Mouse (Mus musculus) CH12.LX (cell line): ENCODE results near the gene Slc4a2. TPM values are rescaled to one million over a fixed set of nuclear protein-coding genes. Genes with fewer than 3 reads are reported as not detected.
A peak's percentile ranks its signal among the peaks of the same experiment; 100 is the strongest.

Experiments used
- DNase-seq: peaks from one replicate; pipeline ENCODE4 v3.0.0-alpha.2; 2013; ENCODE audit errors: extremely low read depth
- H3K27ac ChIP-seq: 2 replicates; pipeline ENCODE4 v1.5.1; 2012; ENCODE audit warnings: low read depth, mild to moderate bottlenecking, control low read depth, moderate library complexity; ENCODE audit not compliant: insufficient read depth
- H3K27me3 ChIP-seq: replicated peaks from 2 replicates; pipeline ENCODE3; 2012; ENCODE audit warnings: inconsistent platforms
- H3K36me3 ChIP-seq, 2 experiments: replicated peaks in 1 of 2; 2 replicates each; pipeline versions ENCODE3 to v1.6.1; 2012; ENCODE audit warnings: inconsistent platforms in 1 of 2, low read length in 1 of 2, mild to moderate bottlenecking in 1 of 2, mixed read lengths in 1 of 2, moderate library complexity in 1 of 2; ENCODE audit not compliant: control insufficient read depth in 1 of 2, insufficient read depth in 1 of 2
- H3K4me1 ChIP-seq, 2 experiments: 2 replicates each; pipeline ENCODE4 v1.6.1; 2012; ENCODE audit warnings: inconsistent platforms in 1 of 2, moderate library complexity in 1 of 2; ENCODE audit not compliant: insufficient read depth in 2 of 2, control insufficient read depth in 1 of 2
- H3K4me2 ChIP-seq: 2 replicates; pipeline ENCODE4 v1.6.1; 2012; ENCODE audit warnings: low read depth, mild to moderate bottlenecking, control low read depth; ENCODE audit not compliant: poor library complexity, insufficient read depth, severe bottlenecking
- H3K4me3 ChIP-seq, 3 experiments: fragments of 150-350 bp in 1 of 3; sonication (generic) in 1 of 3; replicated peaks in 1 of 3; 2 replicates each; pipeline versions ENCODE3 to v1.5.1; 2011 to 2012; ENCODE audit warnings: low read depth in 2 of 3, low read length in 2 of 3, mild to moderate bottlenecking in 2 of 3, moderate library complexity in 2 of 3, control low read depth in 1 of 3, improper control_type of control experiment in 1 of 3, inconsistent platforms in 1 of 3, mixed read lengths in 1 of 3; ENCODE audit not compliant: poor library complexity in 1 of 3
- H3K79me2 ChIP-seq: replicated peaks from 2 replicates; pipeline ENCODE4 v1.6.1; 2012; ENCODE audit warnings: mild to moderate bottlenecking, moderate library complexity; ENCODE audit not compliant: control insufficient read depth, poor library complexity, insufficient read depth, severe bottlenecking; ENCODE audit errors: extremely low read depth
- H3K9ac ChIP-seq: 2 replicates; pipeline ENCODE4 v1.6.1; 2012; ENCODE audit warnings: low read depth, mild to moderate bottlenecking, control low read depth, moderate library complexity; ENCODE audit not compliant: insufficient read depth
- H3K9me3 ChIP-seq: replicated peaks from 2 replicates; pipeline ENCODE3; 2012; ENCODE audit warnings: low read length, inconsistent platforms, mixed read lengths
- CHD2 ChIP-seq: IDR thresholded peaks from 2 replicates; pipeline ENCODE4 v1.6.1; 2011; ENCODE audit warnings: low read length, improper control_type of control experiment
- CTCF ChIP-seq, 2 experiments: IDR thresholded peaks in 1 of 2; conservative IDR thresholded peaks in 1 of 2; 2 replicates each; pipeline ENCODE4 v1.5.1; 2011 to 2012; ENCODE audit warnings: low read depth in 2 of 2, low read length in 2 of 2, improper control_type of control experiment in 1 of 2, inconsistent platforms in 1 of 2, mild to moderate bottlenecking in 1 of 2, moderate library complexity in 1 of 2
- ETS1 ChIP-seq: conservative IDR thresholded peaks from 2 replicates; pipeline ENCODE4 v1.6.1; 2012; ENCODE audit warnings: low read depth, mild to moderate bottlenecking, inconsistent platforms, low read length, improper control_type of control experiment, moderate library complexity
- HCFC1 ChIP-seq: IDR thresholded peaks from 2 replicates; pipeline ENCODE4 v1.6.1; 2012; ENCODE audit warnings: low read depth, mild to moderate bottlenecking, inconsistent platforms, low read length, improper control_type of control experiment
- JUND ChIP-seq: conservative IDR thresholded peaks from 2 replicates; pipeline ENCODE4 v1.6.1; 2011; ENCODE audit warnings: low read depth, low read length, improper control_type of control experiment
- MAFK ChIP-seq: IDR thresholded peaks from 2 replicates; pipeline ENCODE4 v1.6.1; 2011; ENCODE audit warnings: low read length, improper control_type of control experiment; ENCODE audit not compliant: insufficient replicate concordance
- MAX ChIP-seq: IDR thresholded peaks from 2 replicates; pipeline ENCODE4 v1.6.1; 2011; ENCODE audit warnings: low read length, improper control_type of control experiment
- MAZ ChIP-seq: IDR thresholded peaks from 2 replicates; pipeline ENCODE4 v1.6.1; 2012; ENCODE audit warnings: low read depth, mild to moderate bottlenecking, inconsistent platforms, low read length, improper control_type of control experiment, moderate library complexity
- MXI1 ChIP-seq: IDR thresholded peaks from 2 replicates; pipeline ENCODE4 v1.6.1; 2011; ENCODE audit warnings: mild to moderate bottlenecking, low read depth, low read length, improper control_type of control experiment
- MYC ChIP-seq: IDR thresholded peaks from 2 replicates; pipeline ENCODE4 v1.6.1; 2011; ENCODE audit warnings: low read depth, mild to moderate bottlenecking, improper control_type of control experiment, low read length
- NELFE ChIP-seq: IDR thresholded peaks from 2 replicates; pipeline ENCODE4 v1.6.1; 2011; ENCODE audit warnings: low read depth, low read length, improper control_type of control experiment
- POLR2A ChIP-seq: IDR thresholded peaks from 2 replicates; pipeline ENCODE4 v1.6.1; 2011; ENCODE audit warnings: low read depth, mild to moderate bottlenecking, improper control_type of control experiment, low read length
- POLR2AphosphoS2 ChIP-seq: IDR thresholded peaks from 2 replicates; pipeline ENCODE4 v1.6.1; 2011; ENCODE audit warnings: low read depth, low read length, improper control_type of control experiment
- SIN3A ChIP-seq: IDR thresholded peaks from 2 replicates; pipeline ENCODE4 v1.6.1; 2012; ENCODE audit warnings: low read length, improper control_type of control experiment, inconsistent platforms
- TBP ChIP-seq: conservative IDR thresholded peaks from 2 replicates; pipeline ENCODE4 v1.6.1; 2011; ENCODE audit warnings: low read depth, low read length, improper control_type of control experiment
- TCF12 ChIP-seq: IDR thresholded peaks from 2 replicates; pipeline ENCODE4 v1.6.1; 2014; ENCODE audit warnings: low read depth, mild to moderate bottlenecking, inconsistent platforms, low read length, improper control_type of control experiment
- UBTF ChIP-seq: IDR thresholded peaks from 2 replicates; pipeline ENCODE4 v1.6.1; 2012; ENCODE audit warnings: low read depth, mild to moderate bottlenecking, inconsistent platforms, low read length, improper control_type of control experiment, moderate library complexity
- USF1 ChIP-seq: IDR thresholded peaks from 2 replicates; pipeline ENCODE4 v1.6.1; 2014; ENCODE audit warnings: low read depth, mild to moderate bottlenecking, inconsistent platforms, low read length, improper control_type of control experiment
- ZKSCAN1 ChIP-seq: IDR thresholded peaks from 2 replicates; pipeline ENCODE4 v1.6.1; 2012; ENCODE audit warnings: low read depth, inconsistent platforms, low read length, improper control_type of control experiment, borderline replicate concordance
- dilution Hi-C: fragments of 300-500 bp; cut with MboI; formaldehyde crosslinking; loops from 2 replicates; pipeline ENCODE4 v1.14.3; 2020; ENCODE audit warnings: low sequenced_read_pairs; ENCODE audit not compliant: extremely low pct_unique_long_range_greater_than_20kb, extremely low pct_ligation_motif_present
- in situ Hi-C: fragments of 300-500 bp; cut with MboI; formaldehyde crosslinking; loops from 3 replicates; pipeline ENCODE4 v1.14.3; 2019; ENCODE audit warnings: low sequenced_read_pairs, low pct_ligation_motif_present, low pct_unique_long_range_greater_than_20kb, mixed read lengths
- polyA plus RNA-seq: library from polyadenylated mRNA; unstranded; fragments of >175 nt; gene quantifications from 2 replicates; pipeline ENCODE4 v1.2.1, GENCODE M21; 2012; ENCODE audit warnings: low read depth; ENCODE audit not compliant: insufficient read length
- total RNA-seq, 2 experiments: library from RNA; depleted of rRNA; stranded (reverse); fragments of 300-350 nt in 1 of 2; fragments of >200 nt in 1 of 2; gene quantifications; 2 replicates each; pipeline ENCODE4 v1.2.3; 2012 to 2014

Slc4a2 gene
- total and polyA plus RNA-seq, 3 experiments = 12.9 to 27.2 (median 18.6) TPM

GRCm38 (mm10) chr5:24481647-24482046, 58.0 kb downstream of the Slc4a2 start:
- no peak overlapping the region for H3K4me2 ChIP-seq
- dilution Hi-C loops = no loop called here
- peak; percentile 40 for DNase-seq
- no peaks in the 10 kb centered on the region for H3K27me3 ChIP-seq
- no peak overlapping the region for H3K9ac ChIP-seq
- no peak overlapping the region for H3K4me3 ChIP-seq
- H3K79me2 ChIP-seq = no peaks in the 10 kb centered on the region
- in situ Hi-C loops = no loop called here
- H3K4me1 ChIP-seq = no peaks in the 10 kb centered on the region
- peaks cover 58 to 97% of the 10 kb centered on the region in 2 experiments for H3K36me3 ChIP-seq
- no peak overlapping the region for H3K27ac ChIP-seq
- no peaks in the 10 kb centered on the region for H3K9me3 ChIP-seq
- TF ChIP-seq CTCF (conservative IDR thresholded peaks at IDR 0.05 in 1 of 2, IDR thresholded peaks at IDR 0.05 in 1 of 2; ENCODE audit: low read depth in 2 of 2, low read length in 2 of 2) (peak; percentile 37 to 58; a peak in 3 of 4 replicates), SIN3A (no peak), JUND (no peak)

DNA sequence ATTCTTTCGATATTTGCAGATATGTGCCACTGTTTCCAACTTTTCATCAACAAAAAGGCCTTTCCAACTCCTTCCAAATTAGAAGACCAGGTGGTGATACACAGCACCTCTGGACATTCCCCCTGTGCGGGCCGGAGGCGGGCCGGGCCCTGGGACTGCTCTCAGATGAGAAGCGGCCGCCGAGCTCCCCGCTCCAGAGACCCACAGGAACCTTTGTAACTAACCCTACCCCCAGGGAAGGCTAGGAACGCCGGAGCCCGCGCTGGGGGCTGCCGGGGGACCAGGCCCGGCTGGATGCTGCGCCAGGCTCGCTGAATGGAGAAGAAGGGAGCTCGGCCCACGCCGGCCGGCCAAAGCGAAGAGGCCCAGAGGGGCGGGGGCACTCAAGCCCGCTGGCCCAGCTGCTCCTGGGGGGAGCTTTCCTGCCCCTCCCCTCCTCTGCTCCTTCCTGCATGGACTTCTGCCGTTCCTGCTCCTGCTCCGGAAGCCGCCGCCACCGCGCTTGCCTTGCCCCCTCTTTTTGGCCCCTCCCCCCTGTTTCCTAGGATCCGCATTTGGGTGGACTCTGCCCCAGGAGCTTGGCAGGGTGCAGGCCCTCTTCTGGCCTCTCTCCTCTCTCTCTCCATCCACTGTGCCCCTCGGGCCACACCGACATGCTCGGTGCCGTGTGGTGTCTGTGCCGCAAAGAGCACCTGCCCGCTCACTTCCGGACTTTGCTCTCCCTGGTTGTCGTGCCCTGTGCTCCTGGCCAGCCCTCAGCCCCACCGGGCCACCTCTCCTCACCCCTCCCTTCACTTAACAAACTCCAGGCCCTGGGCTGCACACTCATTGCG, 58.8 kb downstream of the Slc4a2 start:
- in situ Hi-C loops (no loop called here), dilution Hi-C loops (no loop called here)
- Histone ChIP-seq H3K4me2 (no peak overlapping the region), H3K9me3 (no peaks in the 10 kb centered on the region), H3K27ac (no peak overlapping the region), H3K9ac (no peak overlapping the region), H3K4me3 (no peak overlapping the region), H3K36me3 (peaks cover 57 to 97% of the 10 kb centered on the region in 2 experiments), H3K79me2 (no peaks in the 10 kb centered on the region), H3K27me3 (no peaks in the 10 kb centered on the region), H3K4me1 (no peaks in the 10 kb centered on the region)
- no peak for TF ChIP-seq TBP
- TF ChIP-seq NELFE = no peak
- no peak for TF ChIP-seq MYC
- no peak for TF ChIP-seq CTCF (conservative IDR thresholded peaks at IDR 0.05 in 1 of 2, IDR thresholded peaks at IDR 0.05 in 1 of 2; ENCODE audit: low read depth in 2 of 2, low read length in 2 of 2)
- no peak for TF ChIP-seq SIN3A
- no peak for TF ChIP-seq MAX
- TF ChIP-seq JUND = no peak
- no peak for TF ChIP-seq CHD2
- no peak for TF ChIP-seq MAZ
- TF ChIP-seq POLR2A = no peak
- TF ChIP-seq UBTF = no peak
- TF ChIP-seq HCFC1 = no peak
- TF ChIP-seq ZKSCAN1 = no peak
- no peak for TF ChIP-seq TCF12
- TF ChIP-seq MAFK = no peak
- TF ChIP-seq USF1 = no peak
- TF ChIP-seq ETS1 = no peak
- no peak for TF ChIP-seq POLR2AphosphoS2
- TF ChIP-seq MXI1 = no peak
- no peak for DNase-seq
